Mouse (Mus musculus) spleen, postnatal 14 days (tissue): ENCODE results near the gene Dusp19.

Experiments used
- DNase-seq, 2 experiments: peaks; one replicate each; pipeline ENCODE4 v3.0.0; 2021 to 2022; ENCODE audit warnings: low spot score in 2 of 2

Dusp19 gene

DNA sequence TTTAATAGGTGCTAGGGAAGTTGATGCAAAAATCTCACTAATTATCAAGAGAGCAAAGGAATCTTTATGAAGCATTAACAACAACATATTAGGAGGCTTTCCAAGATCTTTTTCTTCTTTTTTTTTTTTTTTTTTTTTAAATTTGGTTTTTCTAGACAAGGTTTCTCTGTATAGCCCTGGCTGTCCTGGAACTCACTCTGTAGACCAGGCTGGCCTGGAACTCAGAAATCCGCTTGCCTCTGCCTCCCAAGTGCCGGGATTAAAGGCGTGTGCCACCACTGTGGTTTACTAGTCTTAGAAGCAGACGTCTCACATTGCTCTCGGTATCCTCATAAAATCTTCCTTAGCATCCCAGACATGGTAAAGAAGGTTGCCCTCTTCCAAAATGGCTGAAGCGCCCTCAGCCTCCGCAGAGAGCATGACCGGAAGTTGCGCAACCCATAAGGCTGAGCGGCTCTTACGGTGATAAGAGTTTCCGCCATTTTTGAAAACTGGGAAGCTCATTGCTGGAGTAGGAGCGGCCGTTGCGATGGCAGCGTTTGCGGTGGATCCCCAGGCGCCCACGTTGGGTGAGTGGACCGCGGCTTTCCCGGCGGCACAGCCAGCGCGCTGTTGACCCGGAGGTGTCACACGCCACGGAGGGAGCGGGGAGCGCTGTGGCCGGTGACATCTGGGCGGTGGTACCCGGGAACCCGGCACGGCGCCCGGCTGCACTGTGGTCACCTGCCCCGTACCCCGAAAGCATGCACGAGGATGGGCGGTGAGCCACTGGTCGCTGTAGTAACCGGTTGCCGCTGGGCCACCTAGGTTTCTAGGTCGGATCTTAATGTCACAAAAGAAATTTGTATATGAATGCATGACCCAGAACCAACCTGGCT, 21.8 kb downstream of the Dusp19 start:
- peak; percentile 79 to 85 for DNase-seq

DNA sequence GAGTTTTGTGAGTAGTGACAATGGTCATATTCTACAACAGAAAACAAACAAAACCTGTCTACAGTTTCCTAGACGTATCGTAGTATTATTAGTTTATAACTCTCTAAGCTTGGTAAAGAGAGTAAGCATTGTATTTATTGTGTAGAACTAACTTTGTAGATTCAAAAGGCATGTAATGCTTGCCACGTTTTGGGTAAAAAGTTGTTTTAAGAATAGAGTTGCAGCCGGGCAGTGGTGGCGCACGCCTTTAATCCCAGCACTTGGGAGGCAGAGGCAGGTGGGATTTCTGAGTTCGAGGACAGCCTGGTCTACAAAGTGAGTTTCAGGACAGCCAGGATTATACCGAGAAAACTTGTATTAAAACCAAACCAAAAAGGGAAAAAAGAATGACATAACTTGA, 22.6 kb downstream of the Dusp19 start:
- no peak for DNase-seq

- no peak for DNase-seq
Measured at GRCm38 (mm10) chr2:80639864-80640263, 23.0 kb downstream of the Dusp19 start.

DNA sequence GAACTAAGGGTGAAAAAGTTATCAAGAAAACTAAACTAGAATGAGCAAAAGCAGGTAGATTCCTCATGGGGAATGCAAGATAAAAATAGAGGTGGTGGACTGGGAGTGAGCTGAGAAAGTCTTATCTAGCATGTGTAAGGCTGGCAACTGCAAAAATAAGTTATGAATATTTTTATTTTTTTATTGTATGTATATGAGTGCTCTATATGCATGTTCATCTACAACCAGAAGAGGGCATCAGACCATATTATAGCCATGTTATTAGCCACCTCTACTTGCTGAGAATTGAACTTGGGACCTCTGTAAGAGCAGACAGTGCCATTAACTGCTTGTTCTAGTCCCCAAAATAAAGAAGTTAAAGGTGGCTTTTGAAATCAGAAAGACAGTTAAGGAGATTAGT, 44.6 kb downstream of the Dusp19 start:
- no peak for DNase-seq

DNA sequence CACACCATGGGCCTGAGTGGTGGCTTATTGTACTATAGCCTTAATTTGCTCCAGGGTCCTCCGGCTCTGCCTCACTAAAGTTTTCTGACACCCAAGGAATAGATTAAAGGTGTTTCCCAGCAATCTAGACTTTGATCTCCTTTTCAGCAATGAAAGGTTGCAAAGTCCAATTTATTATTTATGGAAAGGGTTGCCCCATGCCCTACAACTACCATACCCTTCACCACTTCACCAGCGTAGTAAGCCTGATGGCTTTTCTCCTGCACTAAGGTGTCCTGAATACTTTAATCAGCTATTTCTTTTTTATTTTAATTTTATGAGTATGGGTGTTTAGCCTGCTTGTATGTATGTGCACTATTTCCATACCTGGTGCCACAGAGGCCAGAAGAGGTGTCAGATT, 45.8 kb downstream of the Dusp19 start:
- no peak for DNase-seq

- no peak for DNase-seq
Measured at GRCm38 (mm10) chr2:80667396-80667964, 50.6 kb downstream of the Dusp19 start.

DNA sequence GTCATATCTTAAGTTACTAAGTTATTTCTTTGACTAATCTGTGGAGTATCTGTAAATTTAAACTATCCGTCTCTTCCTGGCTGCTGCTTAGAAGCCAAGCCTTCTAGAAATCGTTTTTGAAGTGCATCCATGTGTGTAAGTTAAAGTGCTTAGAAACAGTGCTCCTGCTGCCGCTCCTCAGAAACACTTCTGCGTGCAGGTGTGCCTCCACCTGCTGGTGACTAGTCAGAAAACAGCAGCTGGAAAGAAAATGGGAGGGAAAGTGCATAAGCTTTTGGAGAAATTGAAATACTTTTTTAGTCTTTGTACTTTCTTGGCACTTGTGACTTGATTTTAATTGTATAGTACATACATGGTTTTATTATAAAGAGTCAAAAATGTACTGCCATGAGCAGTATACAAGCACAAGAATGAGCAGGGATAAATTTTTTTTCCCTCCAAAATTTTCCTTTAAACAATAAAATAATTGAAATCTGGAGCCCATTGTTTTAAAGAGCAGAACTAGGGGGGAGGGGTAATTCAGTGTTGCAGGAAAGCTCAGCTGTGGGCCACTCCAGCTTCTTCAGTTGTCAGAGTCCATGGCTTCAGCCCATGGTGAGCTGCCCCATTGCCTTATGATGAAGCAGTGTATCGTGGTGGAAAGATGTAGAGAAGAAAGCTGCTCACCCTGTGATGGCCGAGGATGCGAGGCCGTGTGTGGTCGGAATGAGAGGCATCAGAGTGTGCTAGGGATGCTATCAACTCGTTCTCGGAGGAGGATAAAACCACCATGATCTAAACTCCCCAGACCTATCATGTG, 53.2 kb downstream of the Dusp19 start:
- no peak for DNase-seq

DNA sequence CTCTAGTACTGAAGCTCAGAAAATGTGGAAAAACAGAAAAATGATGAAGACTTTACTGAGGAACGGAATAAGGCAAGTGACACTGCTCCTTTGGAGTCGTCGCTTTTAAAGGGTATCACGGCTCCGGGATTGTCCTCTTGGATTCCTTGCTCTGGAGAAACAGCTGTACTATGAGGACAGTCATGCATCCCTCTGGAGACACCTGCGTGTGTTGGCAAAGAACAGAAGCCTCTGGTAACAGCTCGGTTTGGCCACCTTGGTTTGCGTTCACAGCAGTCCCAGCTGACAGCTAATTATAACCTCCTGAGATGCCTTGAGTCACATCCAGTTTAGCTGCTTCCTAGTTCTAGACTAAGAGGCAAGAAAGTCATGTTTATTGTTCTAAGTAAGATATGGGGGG, 62.0 kb downstream of the Dusp19 start:
- DNase-seq = no peak
